8 mouse cellular contexts compared by ENCODE assay signal in the genomic region with DNA sequence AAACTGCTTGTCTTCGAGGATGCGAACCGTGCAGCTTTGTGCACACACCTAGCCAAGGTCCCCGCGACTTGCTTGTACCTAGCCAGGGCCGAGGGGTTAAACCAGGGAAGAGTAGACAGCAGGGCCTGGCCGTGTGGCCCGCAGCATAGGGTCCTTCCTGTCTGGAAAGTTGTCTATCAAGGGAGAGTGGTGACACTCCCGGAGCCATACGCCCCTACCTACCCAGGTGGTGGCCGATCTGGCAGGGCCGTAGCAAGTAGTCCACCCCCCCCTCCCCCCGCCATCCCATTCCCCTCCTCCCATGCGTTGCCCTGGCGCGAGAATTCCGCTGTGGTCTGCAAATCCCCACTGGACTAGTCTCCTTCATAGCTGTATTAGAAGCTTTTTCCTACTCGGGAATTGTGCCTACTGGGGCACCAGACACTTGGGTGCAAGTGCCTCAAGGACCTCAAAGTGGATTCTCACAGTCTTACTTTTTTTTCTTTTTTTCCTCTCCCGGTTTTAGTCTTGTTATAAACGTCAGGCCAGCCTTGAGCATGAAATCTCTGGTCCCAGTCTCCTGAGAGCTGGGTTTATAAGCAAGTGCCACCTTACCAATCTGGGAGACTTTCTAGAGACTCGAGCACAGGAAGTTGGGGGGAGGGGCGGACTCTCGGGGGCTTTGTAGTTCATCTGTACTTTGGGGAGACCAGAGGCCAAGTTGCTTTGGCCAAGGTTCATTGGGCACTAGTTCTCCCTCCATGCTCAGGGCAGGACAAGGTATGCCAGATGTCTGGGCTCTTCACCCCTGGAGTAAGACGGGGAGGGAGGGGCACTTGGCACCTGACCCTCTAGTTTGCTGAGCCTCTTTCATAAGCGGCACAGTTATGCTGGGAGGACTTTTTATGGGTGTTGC. TPM values are rescaled to one million over a fixed set of nuclear protein-coding genes. Genes with fewer than 3 reads are reported as not detected.
DNase-seq lines count a peak whose midpoint lies in the region; ATAC-seq and TF ChIP-seq lines count a peak whose summit lies in the region.

No protein-coding gene starts in this region.

- peak overlapping the region; percentile 98 for H3K4me3 ChIP-seq in heart, embryonic 13.5 days
- H3K4me3 ChIP-seq in kidney, postnatal 0 days (replicated peaks; ENCODE audit: low read depth, low read length): peak overlapping the region; percentile 93

- H3K27me3 ChIP-seq in heart, embryonic 13.5 days (replicated peaks): no peaks in the 10 kb centered on the region
- H3K27me3 ChIP-seq in kidney, postnatal 0 days (ENCODE audit: insufficient read depth, low read length): no peaks in the 10 kb centered on the region

- peaks cover 4% of the 10 kb centered on the region for H3K36me3 ChIP-seq in heart, embryonic 13.5 days
- no peaks in the 10 kb centered on the region for H3K36me3 ChIP-seq in kidney, postnatal 0 days (ENCODE audit: insufficient read depth, low read length)

- peak overlapping the region; percentile 92 for H3K4me2 ChIP-seq in heart, embryonic 13.5 days
- H3K4me2 ChIP-seq in kidney, postnatal 0 days (ENCODE audit: low read length): peak overlapping the region; percentile 91

- ATAC-seq in heart, embryonic 13.5 days (ENCODE audit: extremely low read depth, insufficient number of reproducible peaks, low FRiP score, low TSS enrichment): peak; percentile 13; the same call in 1 of the 2 replicates
- peak; percentile 23 for ATAC-seq in kidney, postnatal 0 days (replicated peaks; ENCODE audit: low FRiP score, low read depth)
- no peak for ATAC-seq in monocyte, adult 5-6 weeks (replicated peaks; ENCODE audit: insufficient number of reproducible peaks, low FRiP score, low TSS enrichment, poor library complexity, severe bottlenecking)

- H3K9ac ChIP-seq in heart, embryonic 13.5 days: peak overlapping the region; percentile 95
- H3K9ac ChIP-seq in kidney, postnatal 0 days (ENCODE audit: low read depth, low read length): peak overlapping the region; percentile 92

- peak; percentile 16 for DNase-seq in right cerebral cortex, postnatal 25 days
- no peak for DNase-seq in right cerebral cortex, adult 2 months (ENCODE audit: low spot score in 2 of 2)
- peak; percentile 63 for DNase-seq in embryo, embryonic 10.5 days (ENCODE audit: low spot score)
- DNase-seq in kidney, postnatal 0 days (ENCODE audit: low spot score): peak; percentile 38
- DNase-seq in lung, postnatal 4 days: peak; percentile 51 to 61
- peak; percentile 70 to 76 for DNase-seq in spleen, postnatal 10 days (ENCODE audit: low spot score in 2 of 2)

- no peak for TF ChIP-seq CTCF in kidney, postnatal 0 days (IDR thresholded peaks at IDR 0.05; ENCODE audit: low read depth)

- H3K9me3 ChIP-seq in heart, embryonic 13.5 days: no peaks in the 10 kb centered on the region
- no peaks in the 10 kb centered on the region for H3K9me3 ChIP-seq in kidney, postnatal 0 days (replicated peaks; ENCODE audit: low read length)

- H3K4me1 ChIP-seq in heart, embryonic 13.5 days: peaks cover 46% of the 10 kb centered on the region
- H3K4me1 ChIP-seq in kidney, postnatal 0 days (replicated peaks; ENCODE audit: insufficient read depth, low read length): peaks cover 8% of the 10 kb centered on the region

- peak overlapping the region; percentile 89 for H3K27ac ChIP-seq in heart, embryonic 13.5 days (replicated peaks)
- H3K27ac ChIP-seq in kidney, postnatal 0 days: peak overlapping the region; percentile 91

- 2% methylated on average over 25 of the region's 25 CpGs for WGBS in heart, embryonic 13.5 days
- under 1% methylated on average over 25 of the region's 25 CpGs for WGBS in kidney, postnatal 0 days

RNA-seq across cellular contexts. Expression of gene Klhl25, which starts 0.9 kb away (rescaled TPM):
- 9.3 and 10.3 TPM in 2 replicates for polyA plus RNA-seq in heart, embryonic 13.5 days (2015; fragmentation: Nextera tagmentation; extraction: Ambion mirVana)
- polyA plus RNA-seq in kidney, postnatal 0 days (2015; fragmentation: Nextera tagmentation; extraction: Ambion mirVana): 10.3 and 10.5 TPM in 2 replicates
- total RNA-seq in monocyte, adult 5-6 weeks (2017): 5.6 to 24.9 TPM (median 7.3 TPM) in 3 replicates

Comparison
In these comparisons a context has a peak if more than half of its experiments do, and no peak if none do; other contexts are left out.
1. DNase-seq: peak in right cerebral cortex, postnatal 25 days (single experiment), embryo, embryonic 10.5 days (single experiment), kidney, postnatal 0 days (single experiment), lung, postnatal 4 days (2 of 2) and spleen, postnatal 10 days (2 of 2); none in right cerebral cortex, adult 2 months (0 of 2).